Mouse (Mus musculus): ENCODE measurements around the gene Lingo3.

- no peak for TF ChIP-seq POLR2A (IDR thresholded peaks at IDR 0.05; ENCODE audit: extremely low read depth, insufficient read depth, low read length)
- no peak for TF ChIP-seq CTCF (IDR thresholded peaks at IDR 0.05; ENCODE audit: extremely low read depth, insufficient read depth, low read length)
These were observed 6.9 kb downstream of the Lingo3 start for GRCm38 (mm10) chr10:80836949-80837379.

All from cortical plate, adult 2 months (tissue).